Mouse (Mus musculus): ENCODE results near the gene Neurod2.

Neurod2 gene

GRCm38 (mm10) chr11:98332841-98333240, 3.4 kb upstream of the Neurod2 start:
- no peak for DNase-seq (ENCODE audit: low read depth, low spot score)

DNA sequence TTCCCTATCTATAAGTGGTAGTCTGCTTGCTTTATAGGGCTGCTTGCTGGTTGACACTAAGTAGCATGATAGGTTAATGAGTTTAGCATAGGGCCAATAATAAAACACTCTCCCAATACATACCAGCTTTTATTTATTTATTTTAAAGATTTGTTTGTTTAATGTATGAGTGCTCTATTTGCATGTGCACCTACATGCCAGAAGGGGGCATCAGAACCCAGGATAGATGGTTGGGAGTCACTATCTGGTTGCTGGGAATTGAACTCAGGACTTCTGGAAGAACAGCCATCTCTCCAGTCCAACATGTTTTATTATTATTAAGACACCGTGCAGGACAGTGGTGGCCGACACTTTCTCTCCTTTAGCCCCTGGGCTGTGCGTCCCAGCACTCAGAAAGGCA, 2.7 kb upstream of the Neurod2 start:
- no peak for DNase-seq (ENCODE audit: low read depth, low spot score)

DNA sequence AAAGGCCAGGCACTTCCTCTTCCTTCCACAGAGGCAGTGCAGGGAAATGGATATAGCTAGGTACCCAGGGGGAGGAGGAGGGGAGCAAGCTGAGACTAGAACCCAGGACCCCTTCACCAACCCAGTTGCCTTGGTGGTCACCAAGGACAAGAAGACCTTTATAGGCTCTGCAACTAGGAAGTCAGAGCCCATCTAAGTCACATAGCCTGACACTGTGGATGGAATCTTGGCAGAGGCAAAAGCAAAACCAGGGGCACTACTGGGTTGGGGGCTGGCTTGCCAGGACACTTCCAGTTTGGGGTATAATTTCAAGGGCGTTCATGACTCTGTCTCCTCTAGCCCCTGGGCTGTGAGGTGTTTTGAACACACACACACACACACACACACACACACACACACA, 2.0 kb upstream of the Neurod2 start:
- DNase-seq (ENCODE audit: low read depth, low spot score), result no peak

GRCm38 (mm10) chr11:98330745-98331204, 1.3 kb upstream of the Neurod2 start:
- no peak for DNase-seq (ENCODE audit: low read depth, low spot score)

GRCm38 (mm10) chr11:98329960-98330744, 704 bp upstream of the Neurod2 start:
- no peak for DNase-seq (ENCODE audit: low read depth, low spot score)

DNA sequence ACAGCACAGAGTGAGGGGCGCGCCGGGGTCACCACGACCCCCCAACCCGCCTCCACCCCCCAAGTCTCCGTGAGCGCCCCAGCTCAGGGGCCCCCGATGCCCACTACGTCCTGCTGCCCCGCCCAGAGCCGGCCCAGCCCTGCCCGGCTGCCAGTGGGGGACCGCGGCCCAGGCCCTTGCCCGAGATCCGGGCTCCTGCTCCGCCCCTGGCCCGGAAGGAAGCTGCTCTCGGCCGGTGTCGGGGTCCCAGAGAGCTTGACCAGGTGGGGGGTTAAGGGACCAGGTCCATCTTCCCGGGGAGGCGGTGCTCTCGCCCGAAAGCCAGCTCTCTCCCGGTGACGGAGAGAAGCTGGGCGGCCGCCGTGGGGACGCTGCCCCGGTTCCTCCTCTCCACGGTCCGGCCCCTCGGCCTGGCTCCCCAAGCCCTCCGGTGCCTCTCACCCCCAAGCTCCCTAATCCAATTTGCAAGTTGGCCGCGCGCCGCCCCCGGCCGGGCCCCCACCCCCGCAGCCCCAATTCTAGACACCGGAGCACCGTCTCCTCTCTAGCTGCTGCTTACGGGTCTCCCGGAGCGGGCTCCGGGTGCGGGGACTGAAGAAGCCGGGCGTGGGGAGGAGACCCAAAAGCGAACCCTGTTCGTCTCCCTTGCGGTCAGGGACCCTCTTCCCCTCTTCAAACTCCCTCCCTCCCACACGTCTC, 928 bp downstream of the Neurod2 start:
- no peak for DNase-seq (ENCODE audit: low read depth, low spot score)

GRCm38 (mm10) chr11:98328031-98328370, 1.4 kb downstream of the Neurod2 start:
- no peak for DNase-seq (ENCODE audit: low read depth, low spot score)

GRCm38 (mm10) chr11:98327136-98328030, 2.1 kb downstream of the Neurod2 start:
- DNase-seq (ENCODE audit: low read depth, low spot score), result no peak

DNA sequence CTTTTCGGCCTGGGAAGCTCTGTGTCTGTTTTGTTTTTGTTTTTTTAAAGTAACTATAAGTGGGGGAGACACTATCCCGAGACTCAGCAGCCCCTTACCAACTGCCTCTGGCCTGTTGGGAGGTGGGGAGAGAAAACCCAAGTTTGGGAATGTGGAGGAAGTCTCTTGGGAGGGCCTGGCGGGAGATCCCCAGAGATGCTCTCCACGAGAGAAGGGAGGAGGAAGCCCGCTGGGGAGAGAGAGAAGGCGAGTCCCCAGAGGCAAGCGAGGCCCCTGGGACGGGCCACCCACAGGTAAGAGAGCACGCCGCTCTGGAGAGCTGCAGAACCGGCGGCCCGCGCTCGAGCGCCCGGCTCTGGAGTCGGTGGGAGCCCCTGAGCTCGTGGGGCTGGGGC, 2.7 kb downstream of the Neurod2 start:
- DNase-seq (ENCODE audit: low read depth, low spot score), result no peak

DNA sequence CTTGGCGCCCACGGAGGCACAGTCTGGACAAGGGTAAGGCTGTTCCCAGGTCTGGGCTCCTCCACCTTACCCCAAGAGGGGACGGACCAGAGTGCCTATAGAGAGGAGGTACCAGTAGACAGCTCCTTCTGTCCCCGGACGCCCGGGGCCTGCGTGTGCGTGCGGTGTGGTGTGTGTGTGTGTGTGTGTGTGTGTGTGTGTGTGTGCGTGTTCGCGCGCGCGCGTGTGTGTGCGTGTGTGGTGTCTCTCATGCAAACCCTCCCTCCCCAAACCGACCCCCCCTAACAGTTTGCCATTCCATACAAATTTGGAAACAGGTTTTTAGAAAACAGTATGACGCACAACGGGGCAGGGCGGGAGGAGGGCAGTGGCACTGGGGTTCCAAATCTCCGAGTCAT, 3.6 kb downstream of the Neurod2 start:
- no peak for DNase-seq (ENCODE audit: low read depth, low spot score)

- DNase-seq (ENCODE audit: low read depth, low spot score), result no peak
These were observed 4.1 kb downstream of the Neurod2 start for GRCm38 (mm10) chr11:98325191-98325820.

GRCm38 (mm10) chr11:98323933-98324332, 5.5 kb downstream of the Neurod2 start:
- DNase-seq (ENCODE audit: low read depth, low spot score), result no peak

GRCm38 (mm10) chr11:98323136-98323866, 6.1 kb downstream of the Neurod2 start:
- no peak for DNase-seq (ENCODE audit: low read depth, low spot score)

DNA sequence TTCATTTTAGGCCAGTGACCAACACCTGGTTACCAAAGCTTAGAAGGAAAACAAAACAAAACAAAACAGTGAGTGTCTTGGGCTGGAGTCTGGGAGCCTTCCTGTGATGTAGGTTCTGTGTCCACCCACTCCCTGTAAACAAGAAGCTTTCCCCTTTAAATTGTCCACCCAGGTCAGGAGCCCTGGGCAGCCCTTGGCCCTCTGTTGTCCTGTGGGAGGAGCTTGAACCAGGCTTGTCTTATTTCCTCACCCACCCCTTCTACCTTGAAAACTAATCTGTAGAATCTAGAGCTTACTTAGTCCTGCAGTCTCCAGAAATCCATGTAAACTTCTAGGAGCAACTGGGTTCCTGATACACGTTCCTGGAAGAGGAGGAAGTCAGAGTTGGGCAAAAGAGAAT, 7.3 kb downstream of the Neurod2 start:
- DNase-seq (ENCODE audit: low read depth, low spot score), result no peak

- no peak for DNase-seq (ENCODE audit: low read depth, low spot score)
These were observed 7.8 kb downstream of the Neurod2 start for GRCm38 (mm10) chr11:98321677-98322003.

DNA sequence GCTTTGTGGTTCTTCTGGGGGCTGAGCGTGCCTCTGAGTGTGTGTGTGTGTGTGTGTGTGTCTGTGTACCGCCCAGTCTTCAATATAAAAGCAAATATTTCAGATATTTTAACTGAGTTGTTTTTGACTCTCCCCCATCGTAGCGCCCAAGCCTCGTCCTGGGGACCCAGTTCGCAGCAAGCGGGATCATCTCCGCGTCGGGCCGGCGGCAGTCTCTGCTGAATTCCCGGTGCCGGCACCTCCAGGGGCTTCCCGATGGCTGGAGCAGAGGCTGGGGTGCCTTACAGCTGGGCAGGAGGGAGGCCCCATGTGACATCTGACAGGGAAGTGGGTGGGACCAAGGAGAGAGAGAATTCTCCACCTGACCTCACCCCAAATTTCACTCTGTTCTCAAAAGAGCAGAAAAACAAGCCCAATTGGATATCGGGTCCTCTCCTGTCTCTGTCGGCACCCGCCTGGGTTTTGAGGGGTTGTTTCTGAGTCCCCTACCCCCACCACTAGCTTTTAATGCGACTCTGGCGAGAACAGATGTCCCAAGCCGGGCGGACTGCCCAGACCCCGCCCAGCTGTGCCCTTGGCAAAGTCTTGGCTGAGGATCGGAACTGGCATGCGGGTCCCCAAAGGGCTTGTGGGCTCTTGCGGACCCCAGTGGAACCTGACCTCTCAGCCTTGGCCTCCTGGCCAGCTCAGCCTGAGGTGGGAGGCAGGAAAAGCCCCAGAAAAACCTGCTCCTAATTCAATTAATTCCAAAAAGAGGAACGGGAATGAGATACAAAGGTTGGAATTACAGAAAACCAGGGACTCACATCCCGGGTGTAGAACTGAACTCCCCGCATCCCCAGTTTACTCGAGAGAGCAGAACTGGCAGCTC, 8.4 kb downstream of the Neurod2 start:
- DNase-seq (ENCODE audit: low read depth, low spot score), result no peak

- DNase-seq (ENCODE audit: low read depth, low spot score), result no peak
These were observed 9.1 kb downstream of the Neurod2 start for GRCm38 (mm10) chr11:98320381-98320780.

GRCm38 (mm10) chr11:98319944-98320343, 9.5 kb downstream of the Neurod2 start:
- no peak for DNase-seq (ENCODE audit: low read depth, low spot score)

- no peak for DNase-seq (ENCODE audit: low read depth, low spot score)
These were observed 9.9 kb downstream of the Neurod2 start for GRCm38 (mm10) chr11:98319544-98319943.

- no peak for DNase-seq (ENCODE audit: low read depth, low spot score)
These were observed 10.3 kb downstream of the Neurod2 start for GRCm38 (mm10) chr11:98319120-98319519.
